Mouse (Mus musculus) E14TG2a.4 (cell line): ENCODE data around the gene Sstr2.
A peak's percentile ranks its signal among the peaks of the same experiment; 100 is the strongest.

Experiments
- H3K27me3 ChIP-seq: 2 replicates; pipeline ENCODE4 v1.6.1; 2014; ENCODE audit warnings: low read length, control low read depth; ENCODE audit not compliant: insufficient read depth
- H3K36me3 ChIP-seq: 2 replicates; pipeline ENCODE4 v1.6.1; 2014; ENCODE audit warnings: low read length, control low read depth; ENCODE audit not compliant: insufficient read depth
- H3K4me1 ChIP-seq: replicated peaks from 2 replicates; pipeline ENCODE4 v1.6.1; 2014; ENCODE audit warnings: low read depth, low read length, control low read depth
- H3K4me3 ChIP-seq: replicated peaks from 2 replicates; pipeline ENCODE4 v1.5.1; 2014; ENCODE audit warnings: mild to moderate bottlenecking, low read length
- H3K9me3 ChIP-seq: 2 replicates; pipeline ENCODE4 v1.6.1; 2014; ENCODE audit warnings: low read length, control low read depth
- CTCF ChIP-seq: conservative IDR thresholded peaks from 2 replicates; pipeline ENCODE4 v1.5.1; 2014; ENCODE audit warnings: low read length
- NANOG ChIP-seq: IDR thresholded peaks from 2 replicates; pipeline ENCODE4 v1.6.1; 2014; ENCODE audit warnings: borderline replicate concordance, low read length, mixed read lengths
- POU5F1 ChIP-seq: IDR thresholded peaks from 2 replicates; pipeline ENCODE4 v1.6.1; 2014; ENCODE audit warnings: low read length, borderline replicate concordance

Sstr2 gene

GRCm38 (mm10) chr11:113597632-113598031 lies 21.5 kb upstream of the Sstr2 start:
- H3K27me3 ChIP-seq: 0 out of 2 replicates have a peak, but pooled peaks cover 6% of the 10 kb centered on the region
- TF ChIP-seq CTCF: no peak
- no peak for TF ChIP-seq NANOG
- TF ChIP-seq POU5F1: no peak
- H3K4me3 ChIP-seq: no peak overlapping the region
- peaks cover 8% of the 10 kb centered on the region; the same call in 1 of the 2 replicates for H3K4me1 ChIP-seq
- no peaks in the 10 kb centered on the region for H3K9me3 ChIP-seq
- H3K36me3 ChIP-seq: no peaks in the 10 kb centered on the region

DNA sequence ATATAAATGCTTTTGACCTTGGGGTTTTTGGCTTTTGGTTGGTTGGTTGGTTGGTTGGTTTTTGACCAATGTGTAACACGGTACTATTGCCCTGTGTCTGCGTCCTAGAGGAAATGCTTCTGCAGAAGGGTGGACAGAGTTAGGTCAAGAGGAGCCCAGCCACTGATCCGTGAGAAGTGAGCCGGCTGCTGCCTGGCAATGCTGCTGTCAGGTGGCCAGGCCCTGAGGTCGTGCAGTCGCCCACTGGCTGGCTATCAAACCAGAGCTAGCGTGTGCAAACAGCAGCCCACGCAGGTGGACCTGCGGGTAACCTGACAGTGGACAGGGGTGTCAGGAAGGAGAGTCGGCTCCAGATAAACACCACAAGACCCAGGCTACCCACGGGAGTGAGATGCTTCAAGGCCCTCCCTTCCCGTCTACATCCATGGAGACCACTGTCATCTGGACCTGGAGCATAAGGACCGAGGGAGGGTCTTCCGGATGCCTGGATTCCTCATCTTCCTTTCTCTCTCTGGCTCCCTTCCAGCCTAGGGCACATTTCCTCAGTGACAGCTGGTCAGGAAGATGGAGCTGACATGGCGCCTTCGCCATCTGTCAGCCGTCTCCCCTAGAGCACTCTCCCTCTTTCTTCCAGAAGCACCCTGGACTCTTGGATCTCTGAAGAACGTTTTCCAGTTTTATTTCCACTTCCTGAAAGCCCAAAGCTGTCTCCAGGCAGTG lies 18.5 kb upstream of the Sstr2 start:
- TF ChIP-seq NANOG (no peak), POU5F1 (no peak), CTCF (no peak)
- Histone ChIP-seq H3K4me1 (peaks cover 8% of the 10 kb centered on the region; the same call in 1 of the 2 replicates), H3K27me3 (0 out of 2 replicates have a peak, but pooled peaks cover 6% of the 10 kb centered on the region), H3K36me3 (no peaks in the 10 kb centered on the region), H3K9me3 (no peaks in the 10 kb centered on the region), H3K4me3 (no peak overlapping the region)

GRCm38 (mm10) chr11:113601616-113602343 lies 17.4 kb upstream of the Sstr2 start:
- Histone ChIP-seq H3K27me3 (0 out of 2 replicates have a peak, but pooled peaks cover 6% of the 10 kb centered on the region), H3K36me3 (no peaks in the 10 kb centered on the region), H3K4me1 (peaks cover 8% of the 10 kb centered on the region; the same call in 1 of the 2 replicates), H3K9me3 (no peaks in the 10 kb centered on the region), H3K4me3 (no peak overlapping the region)
- TF ChIP-seq NANOG (no peak), POU5F1 (no peak), CTCF (no peak)

- TF ChIP-seq POU5F1 (no peak), NANOG (no peak)
- H3K4me1 ChIP-seq: peaks cover 11% of the 10 kb centered on the region
- no peaks in the 10 kb centered on the region for H3K36me3 ChIP-seq
- no peak overlapping the region for H3K4me3 ChIP-seq
- H3K9me3 ChIP-seq: no peaks in the 10 kb centered on the region
- peaks cover 6% of the 10 kb centered on the region; the same call in 1 of the 2 replicates for H3K27me3 ChIP-seq
Observed at GRCm38 (mm10) chr11:113607556-113607955, 11.6 kb upstream of the Sstr2 start.

- Histone ChIP-seq H3K27me3 (peaks cover 9% of the 10 kb centered on the region; the same call in 1 of the 2 replicates), H3K36me3 (no peaks in the 10 kb centered on the region), H3K4me3 (no peak overlapping the region), H3K4me1 (peaks cover 23% of the 10 kb centered on the region), H3K9me3 (no peaks in the 10 kb centered on the region)
- TF ChIP-seq CTCF: no peak
- TF ChIP-seq POU5F1: no peak
- no peak for TF ChIP-seq NANOG
Observed at GRCm38 (mm10) chr11:113609581-113609980, 9.6 kb upstream of the Sstr2 start.

DNA sequence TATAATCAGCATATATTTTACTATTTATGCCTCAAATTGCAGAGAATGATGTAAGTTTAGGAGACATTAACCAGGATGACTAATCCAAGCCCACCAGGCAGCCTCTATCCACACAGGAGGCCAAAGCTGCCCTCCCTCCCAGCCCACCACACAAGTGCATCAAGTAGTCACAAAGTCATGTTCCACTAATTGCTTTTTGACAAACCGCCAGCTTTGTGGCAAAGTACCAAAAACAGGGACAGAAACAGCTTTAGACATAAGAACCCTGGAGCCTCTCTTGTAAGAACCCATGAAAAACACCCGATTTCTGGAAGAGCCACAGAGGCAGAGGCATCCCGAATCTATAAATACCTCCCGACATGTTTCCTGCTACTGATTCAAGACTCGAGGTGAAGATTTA lies 8.9 kb upstream of the Sstr2 start:
- peaks cover 23% of the 10 kb centered on the region for H3K4me1 ChIP-seq
- no peaks in the 10 kb centered on the region for H3K9me3 ChIP-seq
- peaks cover 10% of the 10 kb centered on the region for H3K27me3 ChIP-seq
- TF ChIP-seq CTCF (no peak), POU5F1 (no peak), NANOG (no peak)
- no peaks in the 10 kb centered on the region for H3K36me3 ChIP-seq
- no peak overlapping the region for H3K4me3 ChIP-seq

- Histone ChIP-seq H3K36me3 (no peaks in the 10 kb centered on the region), H3K27me3 (peaks cover 18% of the 10 kb centered on the region), H3K9me3 (peaks cover 5% of the 10 kb centered on the region), H3K4me3 (no peak overlapping the region), H3K4me1 (peaks cover 23% of the 10 kb centered on the region)
- no peak for TF ChIP-seq POU5F1
- no peak for TF ChIP-seq NANOG
- TF ChIP-seq CTCF: no peak
Observed at GRCm38 (mm10) chr11:113611112-113611646, 8.0 kb upstream of the Sstr2 start.

GRCm38 (mm10) chr11:113611664-113612611 lies 7.2 kb upstream of the Sstr2 start:
- Histone ChIP-seq H3K9me3 (peaks cover 11% of the 10 kb centered on the region), H3K4me3 (peak overlapping the region; percentile 52), H3K4me1 (peaks cover 23% of the 10 kb centered on the region), H3K27me3 (peaks cover 23% of the 10 kb centered on the region), H3K36me3 (no peaks in the 10 kb centered on the region)
- TF ChIP-seq POU5F1: no peak
- no peak for TF ChIP-seq NANOG
- peak; percentile 76 for TF ChIP-seq CTCF
